Mouse (Mus musculus) kidney, embryonic 16.5 days (tissue): ENCODE measurements around the gene Igsf21. TPM values are rescaled to one million over a fixed set of nuclear protein-coding genes. Genes with fewer than 3 reads are reported as not detected.

Experiments used
- ATAC-seq: fragments of 200-750 bp; cut with Nextera tagmentation; 2 replicates; pipeline ENCODE4 v1.8.0; 2017; ENCODE audit warnings: moderate TSS enrichment; ENCODE audit not compliant: low FRiP score, low TSS enrichment
- H3K27ac ChIP-seq: fragments of 300-500 bp; sonication (generic); 2 replicates; pipeline ENCODE4 v1.5.1; 2014; ENCODE audit warnings: low read length
- H3K27me3 ChIP-seq: fragments of 300-500 bp; sonication (generic); 2 replicates; pipeline ENCODE4 v1.6.1; 2014; ENCODE audit warnings: low read length, control low read depth, mixed read lengths; ENCODE audit not compliant: insufficient read depth
- H3K36me3 ChIP-seq: fragments of 300-500 bp; sonication (generic); 2 replicates; pipeline ENCODE4 v1.6.1; 2014; ENCODE audit warnings: low read length, control low read depth, mixed read lengths; ENCODE audit not compliant: insufficient read depth
- H3K4me1 ChIP-seq: fragments of 300-500 bp; sonication (generic); 2 replicates; pipeline ENCODE4 v1.6.1; 2014; ENCODE audit warnings: low read length, control low read depth, mixed read lengths; ENCODE audit not compliant: insufficient read depth
- H3K4me2 ChIP-seq: fragments of 300-500 bp; sonication (generic); replicated peaks from 2 replicates; pipeline ENCODE4 v1.6.1; 2014; ENCODE audit warnings: low read depth, low read length
- H3K4me3 ChIP-seq: fragments of 300-500 bp; sonication (generic); 2 replicates; pipeline ENCODE4 v1.5.1; 2014; ENCODE audit warnings: mild to moderate bottlenecking, low read length
- H3K9ac ChIP-seq: fragments of 300-500 bp; sonication (generic); replicated peaks from 2 replicates; pipeline ENCODE4 v1.6.1; 2014; ENCODE audit warnings: low read length
- H3K9me3 ChIP-seq: fragments of 300-500 bp; sonication (generic); 2 replicates; pipeline ENCODE4 v1.6.1; 2016; ENCODE audit warnings: low read length, control low read depth
- WGBS: fragments of 180-500 bp; shearing (Covaris S2); extraction: QIAGEN DNeasy Blood & Tissue Kit; methylation state at CpG from one replicate; pipeline ENCODE4 v1.1.7; 2014; 5-methylcytosine and 5-hydroxymethylcytosine counted together
- polyA plus RNA-seq: library from polyadenylated mRNA; unstranded; fragments of >200 nt; fragmentation: Nextera tagmentation; extraction: Ambion mirVana; gene quantifications from 2 replicates; pipeline ENCODE4 v1.2.1, GENCODE M21; 2015

Igsf21 gene
- polyA plus RNA-seq, 1 experiment from 2014 or later = 1.5 TPM

DNA sequence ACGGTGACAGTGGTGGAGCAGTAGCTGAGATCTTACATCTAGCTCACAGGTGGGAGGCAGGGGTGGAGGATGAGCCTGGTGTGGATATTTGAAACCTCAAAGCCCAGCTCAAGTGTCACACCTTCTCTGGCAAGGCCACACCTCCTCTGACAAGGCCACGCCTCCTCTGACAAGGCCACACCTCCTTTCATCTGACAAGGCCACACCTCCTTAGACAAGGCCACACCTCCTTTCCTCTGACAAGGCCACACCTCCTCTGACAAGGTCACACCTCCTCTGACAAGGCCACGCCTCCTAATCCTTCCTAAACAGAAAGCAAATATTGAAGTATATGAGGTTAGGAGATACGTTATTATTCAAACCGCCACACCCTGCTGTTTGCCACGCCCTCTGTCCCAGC is 69.5 kb downstream of the Igsf21 start:
- H3K9me3 ChIP-seq = peaks cover 4% of the 10 kb centered on the region; the same call in 1 of the 2 replicates
- H3K27ac ChIP-seq = no peak overlapping the region
- no peak overlapping the region for H3K9ac ChIP-seq
- no peaks in the 10 kb centered on the region for H3K27me3 ChIP-seq
- no peaks in the 10 kb centered on the region for H3K36me3 ChIP-seq
- no peak overlapping the region for H3K4me2 ChIP-seq
- 83% methylated on average over 6 of the region's 6 CpGs for WGBS
- ATAC-seq = no peak
- no peak overlapping the region for H3K4me3 ChIP-seq
- no peaks in the 10 kb centered on the region for H3K4me1 ChIP-seq

DNA sequence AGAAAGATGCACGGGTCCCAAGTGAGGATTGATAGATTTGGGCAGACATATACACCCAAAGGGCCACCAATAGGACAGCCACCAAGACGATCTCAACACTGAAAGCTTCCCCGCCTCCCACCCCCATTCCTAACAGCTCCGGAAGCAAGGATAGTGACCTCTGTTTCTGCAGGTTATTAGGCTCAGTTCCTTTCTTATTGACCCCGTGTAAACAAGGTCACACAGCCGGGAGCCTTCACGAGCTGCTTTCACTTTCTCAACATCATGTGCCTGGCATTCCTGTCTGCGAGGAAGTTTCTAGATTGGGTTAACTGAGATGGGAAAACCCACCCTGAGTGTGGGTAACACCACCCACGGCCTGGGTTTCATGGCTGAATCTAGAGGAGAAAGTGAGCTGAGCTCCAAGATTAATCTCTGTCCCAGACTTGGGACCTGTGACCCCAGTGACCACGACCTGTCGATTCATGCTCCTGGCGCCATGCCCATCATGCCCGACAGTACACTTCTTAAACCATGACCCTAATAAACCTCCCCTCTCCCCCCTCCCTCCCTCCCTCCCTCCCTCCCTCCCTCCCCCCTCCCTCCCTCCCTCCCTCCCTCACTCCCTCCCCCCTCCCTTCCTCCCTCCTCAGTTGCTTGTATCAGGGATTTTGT is 72.7 kb downstream of the Igsf21 start:
- no peak for ATAC-seq
- Histone ChIP-seq H3K9ac (no peak overlapping the region), H3K9me3 (peaks cover 4% of the 10 kb centered on the region; the same call in 1 of the 2 replicates), H3K27ac (no peak overlapping the region), H3K36me3 (no peaks in the 10 kb centered on the region), H3K4me1 (no peaks in the 10 kb centered on the region), H3K4me2 (no peak overlapping the region), H3K27me3 (0 out of 2 replicates have a peak, but pooled peaks cover under 1% of the 10 kb centered on the region), H3K4me3 (no peak overlapping the region)
- WGBS = 20% methylated on average over 13 of the region's 13 CpGs

DNA sequence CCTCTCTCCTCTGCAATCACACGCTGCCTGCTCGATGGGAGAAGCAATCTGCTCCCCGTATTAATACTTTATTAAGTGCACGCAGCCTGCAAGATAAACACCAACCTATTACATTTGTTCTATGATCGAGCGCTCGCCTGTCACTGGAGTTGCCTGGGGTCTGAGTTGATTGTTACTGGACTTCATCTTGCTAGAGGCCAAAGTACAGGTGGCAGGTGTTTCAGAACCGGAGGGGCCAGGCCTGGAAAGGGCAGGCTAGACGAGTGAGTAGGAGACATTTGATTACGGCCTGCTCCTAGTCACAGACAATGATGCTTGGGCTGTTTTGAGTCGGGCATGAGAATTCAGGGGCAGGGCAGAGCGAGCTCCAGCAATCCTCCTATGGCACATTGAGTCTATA is 73.5 kb downstream of the Igsf21 start:
- no peak overlapping the region for H3K4me2 ChIP-seq
- H3K27ac ChIP-seq = no peak overlapping the region
- peaks cover 4% of the 10 kb centered on the region; the same call in 1 of the 2 replicates for H3K9me3 ChIP-seq
- WGBS = 72% methylated on average over 12 of the region's 12 CpGs
- no peak overlapping the region for H3K4me3 ChIP-seq
- no peak overlapping the region for H3K9ac ChIP-seq
- 0 out of 2 replicates have a peak, but pooled peaks cover 3% of the 10 kb centered on the region for H3K27me3 ChIP-seq
- ATAC-seq = no peak
- H3K36me3 ChIP-seq = no peaks in the 10 kb centered on the region
- no peaks in the 10 kb centered on the region for H3K4me1 ChIP-seq

DNA sequence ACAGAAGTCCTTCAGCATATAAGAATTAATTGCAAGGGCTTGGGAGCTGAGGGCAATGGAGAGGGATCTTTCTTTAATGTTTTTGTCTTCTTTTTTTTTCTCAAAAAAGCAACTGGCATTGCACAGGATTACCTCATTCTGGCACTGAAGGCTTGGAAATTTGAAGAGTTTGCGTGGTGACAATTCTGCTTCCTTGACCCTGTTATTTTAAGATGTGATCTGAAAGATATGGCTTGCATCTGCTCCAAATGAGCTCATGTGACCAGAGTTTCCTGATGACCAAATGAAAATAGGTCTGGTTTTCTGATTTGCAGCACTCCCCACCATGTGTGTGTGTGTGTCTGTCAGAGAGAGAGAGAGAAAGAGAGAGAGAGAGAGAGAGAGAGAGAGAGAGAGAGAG is 74.7 kb downstream of the Igsf21 start:
- no peak for ATAC-seq
- 63% methylated on average over 1 of the region's 1 CpGs for WGBS
- Histone ChIP-seq H3K27me3 (0 out of 2 replicates have a peak, but pooled peaks cover 3% of the 10 kb centered on the region), H3K27ac (no peak overlapping the region), H3K9ac (no peak overlapping the region), H3K36me3 (no peaks in the 10 kb centered on the region), H3K4me3 (no peak overlapping the region), H3K4me1 (no peaks in the 10 kb centered on the region; the same call in 1 of the 2 replicates), H3K4me2 (no peak overlapping the region), H3K9me3 (peaks cover 1% of the 10 kb centered on the region; the same call in 1 of the 2 replicates)

- Histone ChIP-seq H3K4me3 (no peak overlapping the region), H3K9ac (no peak overlapping the region), H3K4me2 (no peak overlapping the region), H3K27ac (no peak overlapping the region), H3K9me3 (no peaks in the 10 kb centered on the region), H3K4me1 (no peaks in the 10 kb centered on the region; the same call in 1 of the 2 replicates), H3K36me3 (no peaks in the 10 kb centered on the region), H3K27me3 (0 out of 2 replicates have a peak, but pooled peaks cover 3% of the 10 kb centered on the region)
- ATAC-seq = no peak
Observed at GRCm38 (mm10) chr4:140171189-140171588, 75.4 kb downstream of the Igsf21 start.

- H3K36me3 ChIP-seq = no peaks in the 10 kb centered on the region
- no peak overlapping the region for H3K4me2 ChIP-seq
- no peak overlapping the region for H3K27ac ChIP-seq
- H3K9ac ChIP-seq = no peak overlapping the region
- no peaks in the 10 kb centered on the region; the same call in 1 of the 2 replicates for H3K4me1 ChIP-seq
- H3K4me3 ChIP-seq = no peak overlapping the region
- 0 out of 2 replicates have a peak, but pooled peaks cover 3% of the 10 kb centered on the region for H3K27me3 ChIP-seq
- no peak for ATAC-seq
- 77% methylated on average over 7 of the region's 7 CpGs for WGBS
- H3K9me3 ChIP-seq = no peaks in the 10 kb centered on the region
Observed at GRCm38 (mm10) chr4:140165851-140166250, 80.7 kb downstream of the Igsf21 start.

DNA sequence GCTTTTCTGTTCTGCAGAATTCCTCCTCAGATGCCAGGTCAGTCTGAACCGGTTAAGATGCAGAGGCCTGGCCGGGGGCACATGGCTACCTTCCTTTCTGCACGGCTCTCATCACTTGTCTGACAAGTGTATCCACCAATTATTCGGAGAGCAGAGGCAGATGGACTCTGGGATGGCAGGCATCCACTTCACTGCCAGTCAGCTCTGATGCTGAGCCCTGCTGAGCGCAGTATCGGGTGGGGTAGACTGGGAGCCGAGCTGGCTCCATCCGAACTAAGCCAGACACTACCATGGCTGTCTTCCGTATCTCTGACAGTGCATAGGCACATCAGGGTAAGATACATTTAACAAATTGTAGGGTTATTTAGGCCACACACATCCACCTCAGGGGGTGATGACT is 81.9 kb downstream of the Igsf21 start:
- H3K9ac ChIP-seq = no peak overlapping the region
- ATAC-seq = no peak
- no peak overlapping the region for H3K4me2 ChIP-seq
- WGBS = 91% methylated on average over 9 of the region's 9 CpGs
- H3K27ac ChIP-seq = no peak overlapping the region
- 0 out of 2 replicates have a peak, but pooled peaks cover 3% of the 10 kb centered on the region for H3K27me3 ChIP-seq
- no peak overlapping the region for H3K4me3 ChIP-seq
- no peaks in the 10 kb centered on the region for H3K9me3 ChIP-seq
- H3K36me3 ChIP-seq = no peaks in the 10 kb centered on the region
- no peaks in the 10 kb centered on the region; the same call in 1 of the 2 replicates for H3K4me1 ChIP-seq

DNA sequence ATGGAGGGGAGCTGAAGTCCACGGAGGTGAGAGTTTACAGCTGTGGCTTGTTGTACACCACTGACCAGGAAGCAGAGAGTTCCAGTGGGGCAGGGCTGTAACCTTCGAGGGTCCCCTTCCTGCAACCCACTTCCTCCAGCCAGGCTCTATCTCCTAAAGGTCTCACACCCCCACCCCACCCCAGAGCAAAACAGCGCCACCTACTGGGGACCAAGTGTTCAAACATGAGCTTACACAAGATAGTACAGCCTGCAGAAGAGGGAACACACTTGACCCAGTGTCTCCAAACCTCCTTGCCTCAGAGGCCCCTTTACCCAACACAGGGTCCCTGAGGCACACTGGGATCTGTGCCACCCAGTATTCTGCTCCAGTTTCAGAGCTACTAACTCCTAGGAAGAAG is 87.0 kb downstream of the Igsf21 start:
- no peaks in the 10 kb centered on the region for H3K9me3 ChIP-seq
- 22% methylated on average over 3 of the region's 3 CpGs for WGBS
- H3K4me1 ChIP-seq = no peaks in the 10 kb centered on the region
- no peak overlapping the region for H3K4me3 ChIP-seq
- no peak for ATAC-seq
- H3K9ac ChIP-seq = no peak overlapping the region
- H3K27ac ChIP-seq = no peak overlapping the region
- H3K27me3 ChIP-seq = no peaks in the 10 kb centered on the region
- H3K4me2 ChIP-seq = no peak overlapping the region
- no peaks in the 10 kb centered on the region for H3K36me3 ChIP-seq

DNA sequence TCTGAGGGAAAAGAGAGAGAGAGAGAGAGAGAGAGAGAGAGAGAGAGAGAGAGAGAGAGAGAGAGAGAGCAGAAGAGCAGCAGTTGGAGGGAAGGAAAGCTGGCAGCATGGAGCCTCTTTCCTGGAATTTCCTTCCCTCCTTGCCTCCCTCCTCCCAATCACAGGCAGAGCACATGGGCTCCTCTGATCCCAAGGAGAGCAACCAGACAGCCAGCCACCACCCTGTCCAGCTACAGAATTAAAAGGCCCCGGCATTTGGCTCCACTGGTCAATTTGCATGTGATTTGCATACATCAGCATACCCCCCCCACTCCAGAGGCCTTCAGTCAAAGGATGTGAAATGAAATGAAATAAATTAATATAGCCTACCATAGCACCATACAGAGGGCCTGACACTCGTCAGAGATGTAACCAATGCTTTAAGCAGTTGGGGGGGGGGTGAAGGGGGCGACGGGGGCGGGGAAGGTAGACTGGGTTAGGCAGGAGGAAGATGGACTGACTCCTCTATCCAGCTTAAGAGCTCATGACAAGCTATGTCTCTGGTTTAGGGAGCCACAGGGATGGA is 91.6 kb downstream of the Igsf21 start:
- H3K4me2 ChIP-seq = no peak overlapping the region
- ATAC-seq = no peak
- no peaks in the 10 kb centered on the region for H3K36me3 ChIP-seq
- no peaks in the 10 kb centered on the region for H3K4me1 ChIP-seq
- H3K4me3 ChIP-seq = no peak overlapping the region
- peaks cover 4% of the 10 kb centered on the region; the same call in 1 of the 2 replicates for H3K27me3 ChIP-seq
- H3K9me3 ChIP-seq = no peaks in the 10 kb centered on the region
- H3K27ac ChIP-seq = no peak overlapping the region
- WGBS = 65% methylated on average over 5 of the region's 5 CpGs
- H3K9ac ChIP-seq = no peak overlapping the region

DNA sequence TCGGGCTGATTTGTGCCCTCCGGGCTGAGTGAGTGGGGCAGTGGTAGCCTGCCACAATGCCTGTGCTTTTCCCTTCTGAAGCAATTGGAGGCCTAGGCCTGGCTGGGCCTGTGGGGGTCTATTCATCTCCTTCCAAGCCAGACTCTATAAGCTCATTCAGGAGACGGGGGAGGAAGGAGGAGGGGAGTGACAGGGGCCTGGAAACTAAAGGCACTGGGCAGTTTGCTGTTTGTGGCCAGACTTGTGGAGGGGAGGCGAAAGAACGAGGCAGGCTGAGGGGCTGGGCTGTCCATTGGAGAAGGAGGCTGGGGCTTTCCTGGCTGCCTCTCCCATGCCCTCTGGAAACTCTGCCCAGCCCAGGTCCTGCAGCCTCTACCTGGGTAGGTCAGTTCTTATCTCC is 92.1 kb downstream of the Igsf21 start:
- WGBS = 75% methylated on average over 5 of the region's 5 CpGs

More for the DNA sequence above, 92.1 kb downstream of the Igsf21 start:
- no peaks in the 10 kb centered on the region for H3K9me3 ChIP-seq
- no peak for ATAC-seq
- H3K27me3 ChIP-seq = peaks cover 4% of the 10 kb centered on the region; the same call in 1 of the 2 replicates
- H3K27ac ChIP-seq = no peak overlapping the region
- H3K36me3 ChIP-seq = no peaks in the 10 kb centered on the region
- no peak overlapping the region for H3K4me3 ChIP-seq
- no peaks in the 10 kb centered on the region for H3K4me1 ChIP-seq
- no peak overlapping the region for H3K4me2 ChIP-seq
- no peak overlapping the region for H3K9ac ChIP-seq
